Mouse (Mus musculus) bone marrow macrophage, adult 2 months (primary cell): ENCODE measurements around the gene Hist1h3d.

Source experiments
- CTCF ChIP-seq: IDR thresholded peaks from 2 replicates; pipeline ENCODE4 v1.5.1; 2012; ENCODE audit warnings: low read depth, mild to moderate bottlenecking, low read length, moderate library complexity
- POLR2A ChIP-seq: IDR thresholded peaks from 2 replicates; pipeline ENCODE4 v1.6.1; 2012; ENCODE audit warnings: mild to moderate bottlenecking, low read depth, low read length, borderline replicate concordance

DNA sequence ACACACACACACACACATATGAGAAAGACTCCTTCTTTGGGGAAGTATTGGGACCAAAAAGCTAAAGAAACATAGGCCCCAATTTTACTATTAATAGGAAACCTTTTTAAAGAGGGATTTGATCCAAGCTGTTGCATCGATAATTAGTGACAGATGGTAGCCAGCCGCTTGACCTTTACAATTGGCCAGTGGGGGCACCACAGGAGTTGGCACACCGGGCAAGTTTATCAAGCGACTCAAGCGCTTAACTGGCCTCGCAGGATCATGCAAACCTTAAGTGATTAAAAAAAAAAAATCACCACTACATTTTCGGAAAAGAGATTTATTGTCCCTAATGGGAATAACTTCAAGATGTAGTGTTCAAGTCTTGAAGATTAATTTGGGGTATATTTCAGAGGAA is 17.1 kb downstream of the Hist1h3d start:
- TF ChIP-seq POLR2A = no peak
- no peak for TF ChIP-seq CTCF
